Mouse (Mus musculus) kidney, postnatal 4 days (tissue): ENCODE measurements around the gene Ebi3.
A peak's percentile ranks its signal among the peaks of the same experiment; 100 is the strongest.
"Not testable (repeated sequence)": the region's sequence is repeated elsewhere in the genome, so short reads cannot be mapped to it uniquely, and the experiment has no call there.

ENCODE experiments used
- DNase-seq, 2 experiments: peaks; one replicate each; pipeline ENCODE4 v3.0.0; 2021; ENCODE audit warnings: mixed read lengths in 2 of 2

Ebi3 gene

DNA sequence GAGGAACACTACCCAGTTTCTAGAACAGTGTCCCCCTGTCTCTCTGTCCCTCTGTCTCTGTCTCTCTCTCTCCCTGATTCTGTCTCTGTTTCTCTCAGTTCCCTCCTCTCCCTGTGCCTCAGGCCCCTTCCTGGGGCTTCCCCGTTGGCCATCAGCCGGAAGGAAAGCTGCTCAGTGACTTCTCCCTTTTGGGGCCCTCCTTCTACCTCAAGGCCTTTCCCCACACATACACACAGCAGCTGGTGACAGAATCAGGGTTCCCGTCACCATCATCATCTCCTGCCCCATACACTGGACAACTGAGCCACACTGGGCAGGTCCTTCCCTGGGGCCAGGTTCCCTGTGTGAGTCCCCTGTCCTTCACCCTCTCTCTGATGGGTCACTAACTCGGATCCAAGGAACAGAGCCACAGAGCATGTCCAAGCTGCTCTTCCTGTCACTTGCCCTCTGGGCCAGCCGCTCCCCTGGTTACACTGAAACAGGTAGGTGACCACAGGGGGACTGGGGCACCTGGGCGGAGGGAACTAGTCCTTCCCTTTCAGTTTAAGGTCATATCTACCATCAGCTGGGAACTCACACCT lies at the start of gene Ebi3:
TSS of gene Ebi3 (plus strand) at position 194 of the 581 bp plus-strand sequence.
- DNase-seq: no peak

DNA sequence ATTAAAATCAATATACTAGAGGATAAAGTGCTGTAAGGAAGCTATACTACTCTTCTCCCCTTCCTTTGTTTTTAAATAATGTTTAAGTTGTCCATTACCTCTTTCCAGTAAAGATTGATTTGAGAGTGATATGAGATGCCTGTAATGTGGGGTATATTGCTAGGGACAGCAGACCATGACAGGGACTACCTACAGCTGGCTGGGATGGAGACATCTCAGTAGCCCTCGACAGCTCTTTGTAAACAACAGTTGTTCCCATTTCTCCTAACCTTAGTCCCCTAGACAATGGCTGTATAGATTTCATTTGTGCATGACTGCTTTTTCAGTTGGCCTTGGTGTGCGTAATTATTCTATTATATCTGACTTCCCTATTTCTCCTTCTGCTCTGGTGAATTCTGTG lies 49.4 kb upstream of the Ebi3 start:
- no peak for DNase-seq

DNA sequence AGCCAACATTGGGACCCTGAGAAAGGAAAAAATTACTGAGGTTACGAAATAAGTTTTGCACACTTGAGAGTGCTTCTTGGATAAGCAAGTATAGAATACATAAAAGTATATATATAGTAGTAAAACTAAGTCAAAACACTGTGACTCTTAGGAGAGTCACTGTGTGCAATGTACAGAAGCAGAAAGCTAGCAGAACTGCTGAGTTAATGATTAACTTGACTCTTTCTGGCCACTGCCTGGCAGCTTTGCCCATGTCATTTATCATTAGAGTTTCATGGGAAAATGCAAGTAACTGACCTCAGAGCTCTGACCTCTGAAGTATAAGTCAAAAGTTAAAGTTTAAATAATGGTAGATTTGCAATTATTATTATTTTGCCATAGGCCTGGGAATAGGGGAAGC lies 48.8 kb upstream of the Ebi3 start:
- DNase-seq: peak in 1 of 2 experiments; percentile 6

DNA sequence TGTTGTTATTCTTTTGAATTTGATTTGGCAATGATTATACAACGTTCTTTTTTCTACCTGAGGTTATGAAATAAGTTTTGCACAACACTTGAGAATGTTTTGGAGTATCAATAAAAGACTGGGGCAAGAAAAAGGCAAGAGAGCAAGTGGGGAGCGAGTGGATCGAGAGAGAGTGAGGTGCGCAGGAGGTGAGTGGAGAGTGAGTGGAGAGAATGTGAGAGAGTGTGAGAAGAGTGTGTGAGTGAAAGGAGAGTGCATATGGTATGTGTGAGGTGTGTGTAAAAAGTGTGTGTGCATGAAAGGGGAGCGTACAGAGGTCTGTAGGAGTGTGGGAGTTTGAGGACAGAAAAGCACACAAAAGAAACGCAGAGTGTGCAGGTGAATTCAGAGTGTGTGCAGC lies 48.3 kb upstream of the Ebi3 start:
- DNase-seq: peak in 1 of 2 experiments; percentile 3

DNA sequence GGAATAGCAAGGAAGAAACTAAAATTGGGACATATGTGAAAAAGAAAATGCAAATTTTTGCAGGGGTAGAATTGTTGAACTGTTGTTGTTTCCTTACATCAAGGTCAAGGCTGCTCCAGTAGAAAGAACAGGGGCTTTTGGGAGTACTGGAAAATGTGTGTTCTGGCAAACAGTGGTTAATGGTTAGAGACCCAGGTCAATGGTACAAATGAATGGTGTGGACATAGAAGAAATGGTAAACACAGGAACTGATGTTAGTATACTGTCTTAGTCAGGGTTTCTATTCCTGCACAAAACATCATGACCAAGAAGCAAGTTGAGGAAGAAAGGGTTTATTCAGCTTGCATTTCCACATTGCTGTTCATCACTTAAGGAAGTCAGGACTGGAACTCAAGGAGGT lies 45.8 kb upstream of the Ebi3 start:
- no peak for DNase-seq

DNA sequence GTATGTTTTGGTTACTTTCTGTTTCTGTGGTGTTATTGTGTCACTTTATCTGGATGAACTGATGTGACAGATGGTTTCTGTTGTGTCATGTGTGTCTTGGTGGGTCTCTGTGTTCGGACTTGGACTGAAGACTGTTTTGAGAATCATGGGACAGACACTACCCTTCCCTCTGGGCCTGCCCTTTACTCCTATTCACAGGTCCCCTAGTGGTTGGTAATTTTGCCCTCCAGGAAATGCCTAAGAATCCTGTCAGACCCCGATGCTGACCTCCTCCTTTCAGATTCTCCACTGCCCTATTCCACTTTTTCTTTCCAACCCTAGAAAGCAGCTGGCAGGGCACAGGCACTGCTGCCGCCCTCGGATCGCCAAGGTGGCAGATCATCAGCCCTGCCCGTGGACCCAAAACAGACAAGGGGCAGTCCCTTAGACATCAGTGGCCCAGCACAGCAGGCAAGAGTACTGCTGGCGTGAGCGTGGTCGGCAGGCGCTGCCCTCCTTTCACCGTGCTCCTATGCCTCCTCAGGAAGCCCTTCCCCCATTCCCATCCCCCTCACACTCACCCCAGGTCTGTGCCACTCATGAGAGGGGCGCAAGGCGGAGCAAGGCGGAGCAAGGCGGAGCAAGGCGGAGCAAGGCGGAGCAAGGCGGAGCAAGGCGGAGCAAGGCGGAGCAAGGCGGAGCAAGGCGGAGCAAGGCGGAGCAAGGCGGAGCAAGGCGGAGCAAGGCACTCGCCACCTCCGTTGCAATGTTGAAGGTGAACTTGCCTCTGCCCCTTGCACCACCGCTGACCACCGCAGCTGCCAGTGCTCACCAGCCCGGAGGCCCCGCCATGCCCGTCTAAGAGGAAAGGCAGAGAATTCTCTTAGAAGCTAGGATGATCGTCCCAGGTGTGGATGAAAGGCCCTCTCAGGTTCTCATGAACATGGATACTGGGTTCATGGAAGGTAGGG lies 20.6 kb upstream of the Ebi3 start:
- peak; percentile 75 to 83 for DNase-seq

DNA sequence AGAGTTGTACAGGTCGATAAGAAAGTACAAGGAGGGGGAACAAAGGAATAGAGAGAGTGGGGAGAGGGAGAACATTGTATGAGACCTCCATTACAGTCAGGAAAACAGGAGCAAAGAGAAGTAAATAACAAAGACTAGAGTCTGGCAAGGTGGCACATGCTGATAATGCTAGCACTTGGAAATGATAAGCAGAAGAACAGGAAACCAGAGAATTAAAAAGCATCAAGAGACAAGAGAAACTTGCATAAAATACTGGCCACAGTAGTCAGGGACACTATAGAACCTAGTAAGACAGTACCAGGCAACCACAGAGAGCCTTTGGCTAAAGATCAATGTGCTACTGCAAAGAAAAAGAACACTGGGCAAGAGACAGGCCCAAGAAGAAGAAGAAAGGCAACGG lies 19.8 kb upstream of the Ebi3 start:
- no peak for DNase-seq

DNA sequence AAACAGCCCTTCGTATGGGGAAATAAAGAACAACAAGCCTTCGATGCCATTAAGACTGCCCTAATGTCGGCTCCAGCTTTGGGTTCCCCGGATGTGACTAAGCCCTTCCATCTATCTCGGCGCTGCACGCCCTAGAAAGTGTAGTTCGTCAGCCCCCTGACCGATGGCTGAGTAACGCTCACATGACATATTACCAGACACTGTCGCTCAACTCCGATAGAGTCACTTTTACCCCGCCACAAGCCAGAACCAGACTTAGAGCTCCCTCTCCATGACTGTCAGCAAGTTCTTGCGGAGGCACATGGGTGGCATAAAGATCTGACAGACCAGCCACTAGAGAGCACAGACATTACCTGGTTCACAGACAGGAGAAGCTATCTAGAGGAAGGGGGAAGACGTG lies 19.2 kb upstream of the Ebi3 start:
- DNase-seq: no peak

DNA sequence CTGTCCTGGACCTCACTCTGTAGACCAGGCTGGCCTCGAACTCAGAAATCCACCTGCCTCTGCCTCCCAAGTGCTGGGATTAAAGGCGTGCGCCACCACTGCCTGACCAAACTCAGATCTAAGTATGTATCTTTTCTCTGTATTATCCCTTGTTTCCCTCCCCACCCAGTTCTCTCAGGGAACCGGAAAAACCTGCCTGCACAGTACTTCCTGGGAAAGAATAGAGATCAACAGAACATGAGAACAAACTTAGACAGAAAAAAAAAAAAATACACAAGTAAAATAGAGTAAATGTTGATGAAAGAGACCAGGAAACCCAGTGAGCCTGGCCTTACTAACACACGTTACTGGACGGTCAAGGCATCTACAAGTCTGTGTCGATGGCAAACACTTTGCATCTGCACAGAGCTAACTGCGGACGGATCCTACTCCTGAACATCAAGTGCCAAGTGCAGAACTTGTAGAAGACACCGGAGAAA lies 8.0 kb upstream of the Ebi3 start:
- DNase-seq: not testable (repeated sequence)

DNA sequence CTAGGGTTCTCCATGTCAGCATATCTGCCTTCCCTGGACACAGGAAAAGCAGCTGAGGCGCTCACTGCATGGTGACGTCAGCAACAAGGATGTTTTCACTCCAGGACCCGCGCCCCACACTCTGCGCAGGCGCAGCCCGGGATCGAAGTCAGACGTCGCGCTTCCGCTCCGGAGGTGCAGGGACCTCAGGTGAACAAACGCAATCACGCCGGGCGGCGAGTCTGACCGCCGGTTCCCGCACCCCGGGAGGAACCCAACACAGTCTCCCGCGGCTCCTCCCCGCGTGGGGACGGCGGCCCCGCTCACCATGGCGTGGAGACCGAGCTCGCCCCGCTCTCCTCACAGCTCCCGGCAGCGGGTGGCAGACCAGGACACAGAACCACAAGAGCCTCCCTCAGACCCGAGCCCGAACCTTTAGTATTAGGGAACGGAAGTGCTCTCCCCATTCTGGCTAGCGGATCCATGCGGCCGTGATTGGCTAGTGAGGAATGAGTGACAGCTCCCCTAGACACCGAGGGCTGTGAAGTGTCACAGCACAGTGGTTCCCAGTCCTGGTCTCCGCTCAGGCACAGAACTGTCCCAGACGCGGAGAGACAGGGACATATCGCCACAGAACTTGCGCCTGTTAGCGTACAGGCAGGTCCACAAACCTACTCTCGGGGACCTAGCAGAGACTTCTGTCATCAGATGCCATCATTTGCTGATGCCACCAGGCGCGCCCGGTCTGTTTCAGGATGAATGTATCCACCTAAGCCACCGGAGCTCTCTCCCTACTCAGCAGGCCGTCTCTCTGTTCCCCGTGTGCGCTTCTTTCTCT lies 7.4 kb upstream of the Ebi3 start:
- DNase-seq: peak; percentile 91 to 95

DNA sequence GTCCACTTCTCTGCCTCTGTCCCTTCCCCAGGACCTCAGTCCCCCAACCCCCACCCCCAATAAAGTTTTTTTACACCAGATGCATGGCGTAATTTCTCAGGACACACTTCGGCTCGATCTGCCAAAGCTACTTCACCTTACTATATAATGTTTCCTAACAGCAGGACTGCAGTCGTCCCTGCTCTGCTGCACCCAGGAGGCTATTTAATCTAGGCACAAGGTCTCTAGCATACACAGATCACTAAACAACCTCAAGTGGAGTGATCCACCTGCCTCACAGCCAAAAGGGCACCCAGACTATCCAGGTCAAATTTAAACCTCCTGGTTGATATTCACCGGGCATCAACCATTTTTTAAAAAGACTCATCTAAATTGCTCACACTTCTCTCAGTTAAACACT lies 6.7 kb upstream of the Ebi3 start:
- DNase-seq: peak in 1 of 2 experiments; percentile 34

DNA sequence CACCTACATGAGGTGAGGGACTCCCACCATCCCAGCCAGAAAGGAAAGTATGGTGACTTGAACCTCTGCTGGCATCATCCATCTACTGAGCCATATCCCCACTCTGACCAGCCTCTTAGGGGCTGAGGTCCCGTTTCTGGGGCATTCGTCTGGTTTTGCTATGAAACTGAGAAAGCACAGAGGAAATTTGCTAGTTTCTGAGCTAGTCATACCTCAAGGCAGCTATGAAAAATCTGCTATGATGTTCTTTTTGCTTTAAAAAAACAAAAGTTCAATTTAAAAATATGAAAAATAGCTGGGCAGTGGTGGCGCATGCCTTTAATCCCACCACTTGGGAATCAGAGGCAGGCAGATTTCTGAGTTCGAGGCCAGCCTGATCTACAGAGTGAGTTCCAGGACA lies 3.8 kb upstream of the Ebi3 start:
- DNase-seq: no peak

DNA sequence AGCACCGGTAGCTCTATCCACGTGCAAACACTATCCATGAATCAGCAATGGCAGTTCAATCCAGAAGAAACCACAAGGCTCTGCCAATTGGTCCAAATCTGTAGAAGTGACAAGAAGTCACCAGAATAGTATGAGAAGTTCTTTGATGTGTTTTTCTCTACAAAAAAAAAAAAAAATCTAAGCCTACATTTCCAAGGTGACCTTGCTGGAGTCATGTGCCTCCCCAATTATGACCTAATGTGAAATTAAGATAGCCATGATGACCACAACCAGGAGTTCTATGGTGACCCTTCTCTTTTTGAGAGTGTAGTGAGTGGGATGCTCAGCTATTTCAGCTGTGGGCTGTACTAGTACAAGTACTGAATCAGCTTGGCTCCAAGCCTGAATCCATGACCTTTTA lies 3.0 kb upstream of the Ebi3 start, which contains the start of gene Zfp119b:
TSS of gene Zfp119b (minus strand) at position 101 of the 400 bp plus-strand sequence.
- DNase-seq: no peak

DNA sequence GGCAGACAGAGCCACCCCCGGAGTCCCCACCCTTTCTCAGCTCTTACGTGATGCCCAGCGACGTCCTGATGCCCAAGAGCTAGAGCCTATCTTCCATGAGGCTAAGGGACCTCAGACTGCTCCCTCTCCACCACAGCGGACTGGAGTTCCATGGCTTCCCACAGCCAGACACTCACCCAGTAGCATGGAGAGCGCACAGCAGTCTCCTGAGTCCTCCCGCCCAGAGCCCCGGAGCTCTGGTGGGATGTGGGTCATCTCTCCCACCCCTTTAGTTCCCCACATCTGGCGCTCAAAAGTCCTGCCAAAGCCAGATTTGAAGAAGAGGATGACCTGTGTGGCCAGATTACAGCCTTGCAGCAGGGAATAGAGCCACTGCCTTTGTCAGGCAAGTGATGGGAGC lies 1.8 kb upstream of the Ebi3 start:
- no peak for DNase-seq

DNA sequence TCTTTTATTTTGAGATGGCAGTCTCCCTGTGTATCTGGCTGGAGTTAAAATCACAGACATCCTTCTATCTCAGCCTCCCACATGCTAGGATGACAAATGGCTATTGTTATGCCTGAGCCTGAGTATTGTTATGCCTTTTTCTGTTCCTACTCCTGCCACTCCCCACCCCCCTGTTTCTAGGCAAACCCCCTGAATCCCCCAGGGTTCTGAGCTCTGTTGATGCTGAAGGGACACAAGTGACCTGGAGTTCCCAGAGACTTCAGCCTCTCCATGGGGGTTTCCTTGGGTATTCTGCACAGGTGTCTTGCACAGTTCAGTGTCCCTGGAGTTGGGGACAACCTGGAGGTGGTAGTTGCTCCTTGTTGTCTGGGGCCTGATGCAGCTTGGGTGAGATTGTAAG lies 399 bp upstream of the Ebi3 start:
- DNase-seq: no peak

DNA sequence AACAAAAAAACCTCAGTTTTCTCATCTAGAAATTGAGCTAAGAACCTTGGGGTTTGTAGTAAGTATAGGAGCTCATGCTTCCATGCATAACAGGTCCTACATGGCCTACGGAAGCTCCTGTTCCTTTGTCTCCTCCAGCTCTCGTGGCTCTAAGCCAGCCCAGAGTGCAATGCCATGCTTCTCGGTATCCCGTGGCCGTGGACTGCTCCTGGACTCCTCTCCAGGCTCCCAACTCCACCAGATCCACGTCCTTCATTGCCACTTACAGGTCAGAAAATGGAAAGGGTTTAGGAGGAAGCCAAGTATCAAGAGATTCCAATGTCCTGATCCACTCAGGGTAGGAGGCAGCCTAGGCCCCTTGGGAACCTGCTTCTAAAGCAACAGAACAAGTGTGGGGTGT lies 1.3 kb downstream of the Ebi3 start:
- no peak for DNase-seq

DNA sequence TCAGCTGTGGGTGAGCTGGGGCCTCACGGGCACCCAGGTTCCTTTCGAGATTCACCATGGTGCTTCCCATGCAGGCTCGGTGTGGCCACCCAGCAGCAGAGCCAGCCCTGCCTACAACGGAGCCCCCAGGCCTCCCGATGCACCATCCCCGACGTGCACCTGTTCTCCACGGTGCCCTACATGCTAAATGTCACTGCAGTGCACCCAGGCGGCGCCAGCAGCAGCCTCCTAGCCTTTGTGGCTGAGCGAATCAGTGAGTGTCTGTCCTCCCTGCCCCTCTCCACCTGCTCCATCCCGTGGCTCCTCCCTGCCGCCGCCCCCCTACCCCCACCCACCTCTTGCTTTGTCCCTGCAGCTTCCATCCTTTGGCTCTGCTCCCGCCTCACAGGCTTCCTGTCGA lies 1.8 kb downstream of the Ebi3 start:
- DNase-seq: no peak

DNA sequence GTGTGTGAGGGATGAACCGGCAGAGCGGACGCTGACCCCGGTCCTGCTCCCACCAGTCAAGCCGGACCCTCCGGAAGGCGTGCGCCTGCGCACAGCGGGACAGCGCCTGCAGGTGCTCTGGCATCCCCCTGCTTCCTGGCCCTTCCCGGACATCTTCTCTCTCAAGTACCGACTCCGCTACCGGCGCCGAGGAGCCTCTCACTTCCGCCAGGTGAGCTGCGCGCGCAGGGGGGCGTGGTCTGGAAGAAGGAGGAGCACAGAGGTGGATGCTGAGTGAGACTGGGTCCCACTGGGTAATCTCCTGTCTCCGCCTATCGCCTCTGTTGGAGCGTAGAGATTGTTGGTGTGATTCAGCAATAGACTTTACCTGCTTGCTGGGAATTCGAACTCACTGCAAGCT lies 3.7 kb downstream of the Ebi3 start:
- peak; percentile 89 to 93 for DNase-seq

DNA sequence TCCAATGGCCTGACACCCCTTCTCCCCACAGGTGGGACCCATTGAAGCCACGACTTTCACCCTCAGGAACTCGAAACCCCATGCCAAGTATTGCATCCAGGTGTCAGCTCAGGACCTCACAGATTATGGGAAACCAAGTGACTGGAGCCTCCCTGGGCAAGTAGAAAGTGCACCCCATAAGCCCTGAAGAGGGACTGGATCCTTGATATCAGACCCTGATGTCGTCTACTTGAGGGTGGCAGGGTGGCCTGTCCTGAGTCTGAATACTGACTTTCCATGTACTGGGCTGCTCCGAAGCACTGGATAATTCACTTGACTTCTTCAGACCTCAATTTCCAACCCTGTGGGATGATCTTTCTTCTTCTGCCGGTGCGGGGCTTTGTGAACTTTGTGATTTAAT lies 4.2 kb downstream of the Ebi3 start:
- DNase-seq: no peak

DNA sequence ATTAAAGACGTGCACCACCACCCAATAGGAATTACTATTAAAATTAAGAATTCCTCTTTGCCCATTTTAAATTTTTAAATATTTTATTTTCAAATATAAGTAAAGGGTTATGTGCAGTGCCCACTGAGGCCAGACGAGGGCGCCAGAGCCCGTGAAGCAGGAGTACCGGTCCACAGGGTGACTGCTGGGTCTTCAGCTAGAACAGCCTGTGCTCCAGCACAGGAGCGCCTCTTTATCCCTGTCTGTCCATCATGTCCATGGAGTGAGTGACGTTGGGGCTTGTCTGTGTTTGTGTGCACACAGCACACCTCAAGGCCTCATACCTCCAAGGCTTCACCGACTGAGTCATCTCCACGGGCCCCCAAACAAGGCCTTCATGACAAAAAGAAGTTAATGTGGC lies 4.7 kb downstream of the Ebi3 start:
- peak; percentile 89 for DNase-seq

DNA sequence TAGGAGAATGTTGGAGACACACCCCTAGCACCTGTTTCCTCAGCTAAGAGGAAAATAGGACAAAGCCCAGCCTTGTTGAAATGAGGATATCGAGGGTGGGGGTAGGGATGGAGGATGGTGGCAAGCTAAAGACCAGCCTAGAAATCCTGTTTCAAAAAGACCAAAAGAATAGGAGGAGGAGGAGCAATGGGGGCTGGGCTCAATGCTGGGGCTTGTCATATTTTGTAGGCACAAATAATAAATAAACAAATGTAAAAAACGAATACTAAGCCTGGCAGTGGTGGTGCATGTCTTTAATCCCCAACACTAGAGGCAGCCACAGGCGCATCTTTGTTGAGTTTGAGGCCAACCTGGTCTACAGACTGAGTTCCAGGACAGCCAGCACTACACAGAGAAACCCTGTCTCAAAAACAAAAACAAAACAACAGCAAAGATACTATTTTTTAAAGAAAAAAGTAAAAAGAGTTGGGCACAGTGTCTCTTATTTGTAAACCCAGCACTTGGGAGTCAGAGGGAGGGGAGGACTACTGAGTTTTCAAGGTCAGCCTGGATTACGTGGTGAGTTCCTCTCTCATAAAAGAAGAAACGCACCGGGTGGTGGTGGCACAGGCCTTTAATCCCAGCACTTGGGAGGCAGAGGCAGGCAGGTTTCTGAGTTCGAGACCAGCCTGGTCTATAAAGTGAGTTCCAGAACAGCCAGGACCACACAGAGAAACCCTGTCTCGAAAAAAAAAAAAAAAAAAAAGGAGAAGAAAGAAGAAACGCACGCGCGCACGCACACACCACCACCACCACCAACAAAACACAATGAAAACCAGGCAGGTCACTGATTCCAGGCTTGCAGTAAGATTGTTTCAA lies 5.5 kb downstream of the Ebi3 start:
- no peak for DNase-seq

DNA sequence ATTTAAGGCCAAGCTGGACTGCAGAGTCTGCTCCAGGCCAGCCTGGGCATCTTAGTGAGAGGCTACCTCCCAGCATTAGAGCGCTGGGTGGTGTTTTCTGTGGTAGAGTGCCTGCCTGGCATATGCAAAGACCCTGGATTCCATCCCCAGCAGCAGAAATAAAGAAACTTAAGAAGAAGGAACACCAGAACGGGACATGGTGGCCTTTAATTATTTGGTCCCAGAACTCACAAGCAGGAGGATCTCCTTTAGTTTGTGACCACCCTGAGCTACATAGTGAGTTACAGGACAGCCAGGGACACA lies 6.1 kb downstream of the Ebi3 start:
- no peak for DNase-seq
